Mouse (Mus musculus): ENCODE measurements around the gene Dnaja3.
A peak's percentile ranks its signal among the peaks of the same experiment; 100 is the strongest.

The Dnaja3 gene

GRCm38 (mm10) chr16:4639831-4640237 is at the start of gene Dnaja3, which contains the start of gene Vasn:
Gene Dnaja3, plus strand, starts transcription at chr16:4639989.
Gene Vasn, plus strand, starts transcription at chr16:4639941.
- peak; percentile 92 for DNase-seq (ENCODE audit: inconsistent ontology term)

GRCm38 (mm10) chr16:4590236-4590635 is 49.6 kb upstream of the Dnaja3 start:
- no peak for DNase-seq (ENCODE audit: inconsistent ontology term)

GRCm38 (mm10) chr16:4592909-4593875 is 46.6 kb upstream of the Dnaja3 start:
- DNase-seq (ENCODE audit: inconsistent ontology term), result peak; percentile 57

- peak; percentile 96 for DNase-seq (ENCODE audit: inconsistent ontology term)
Observed at GRCm38 (mm10) chr16:4593971-4594813, 45.6 kb upstream of the Dnaja3 start, which contains the start of gene Glis2. Gene Glis2, plus strand, starts transcription at chr16:4594713.

GRCm38 (mm10) chr16:4594814-4595526 is 44.8 kb upstream of the Dnaja3 start:
- peak; percentile 51 for DNase-seq (ENCODE audit: inconsistent ontology term)

GRCm38 (mm10) chr16:4595527-4595963 is 44.2 kb upstream of the Dnaja3 start:
- peak; percentile 89 for DNase-seq (ENCODE audit: inconsistent ontology term)

- peak; percentile 91 for DNase-seq (ENCODE audit: inconsistent ontology term)
Observed at GRCm38 (mm10) chr16:4596141-4596728, 43.6 kb upstream of the Dnaja3 start.

GRCm38 (mm10) chr16:4596836-4597235 is 43.0 kb upstream of the Dnaja3 start:
- peak; percentile 87 for DNase-seq (ENCODE audit: inconsistent ontology term)

- DNase-seq (ENCODE audit: inconsistent ontology term), result peak; percentile 87
Observed at GRCm38 (mm10) chr16:4597296-4597695, 42.5 kb upstream of the Dnaja3 start.

GRCm38 (mm10) chr16:4598041-4598440 is 41.7 kb upstream of the Dnaja3 start:
- DNase-seq (ENCODE audit: inconsistent ontology term), result no peak

- DNase-seq (ENCODE audit: inconsistent ontology term), result no peak
Observed at GRCm38 (mm10) chr16:4598891-4599543, 40.8 kb upstream of the Dnaja3 start.

GRCm38 (mm10) chr16:4599616-4600015 is 40.2 kb upstream of the Dnaja3 start:
- no peak for DNase-seq (ENCODE audit: inconsistent ontology term)

GRCm38 (mm10) chr16:4600701-4601310 is 39.0 kb upstream of the Dnaja3 start:
- DNase-seq (ENCODE audit: inconsistent ontology term), result no peak

GRCm38 (mm10) chr16:4602189-4602588 is 37.6 kb upstream of the Dnaja3 start:
- DNase-seq (ENCODE audit: inconsistent ontology term), result no peak

GRCm38 (mm10) chr16:4602766-4603452 is 36.9 kb upstream of the Dnaja3 start:
- peak; percentile 79 for DNase-seq (ENCODE audit: inconsistent ontology term)

- no peak for DNase-seq (ENCODE audit: inconsistent ontology term)
Observed at GRCm38 (mm10) chr16:4603453-4603837, 36.3 kb upstream of the Dnaja3 start.

GRCm38 (mm10) chr16:4604293-4604837 is 35.4 kb upstream of the Dnaja3 start:
- peak; percentile 69 for DNase-seq (ENCODE audit: inconsistent ontology term)

- no peak for DNase-seq (ENCODE audit: inconsistent ontology term)
Observed at GRCm38 (mm10) chr16:4605514-4606131, 34.2 kb upstream of the Dnaja3 start.

Measured in Muller cell, postnatal 12 days (primary cell).